In the genomic region with DNA sequence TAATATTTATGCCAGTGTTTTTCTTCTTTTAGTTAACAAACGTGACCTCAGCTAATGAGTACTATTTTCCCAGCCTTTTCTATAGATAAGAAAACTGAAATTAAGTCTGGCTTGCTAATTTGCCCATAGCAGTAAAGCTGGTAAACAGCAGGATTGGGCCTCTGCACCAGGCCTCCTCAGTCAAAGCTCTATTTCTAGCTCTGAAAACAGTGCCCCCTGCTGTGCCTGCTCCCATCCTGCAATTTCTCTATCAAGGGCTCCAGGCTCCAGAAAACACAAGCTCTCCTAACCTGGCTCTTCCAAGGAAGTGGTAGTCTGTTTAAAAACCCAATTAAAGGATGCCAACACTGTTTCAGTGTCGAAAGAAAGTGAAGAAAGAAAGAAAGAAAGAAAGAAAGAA, we compare ENCODE assay signal across 8 mouse cellular contexts.
DNase-seq lines count a peak whose midpoint lies in the region; ATAC-seq and TF ChIP-seq lines count a peak whose summit lies in the region.

No protein-coding gene starts in this region.

- WGBS in large intestine, adult 2 months: 29% methylated on average over 2 of the region's 2 CpGs
- WGBS in lung, adult 2 months: 64% methylated on average over 2 of the region's 2 CpGs

- peak; percentile 85 for DNase-seq in adrenal gland, postnatal 10 days
- peak; percentile 72 for DNase-seq in embryo, embryonic 11 days
- peak; percentile 40 to 74 for DNase-seq in heart, adult 9 months (ENCODE audit: low spot score in 2 of 2)
- DNase-seq in large intestine, adult 2 months (ENCODE audit: low read depth, low spot score): peak; percentile 32
- DNase-seq in lung, adult 2 months: peak; percentile 66
- peak; percentile 68 for DNase-seq in right cerebral cortex, postnatal 4 days

- no peak overlapping the region for H3K9ac ChIP-seq in ES-Bruce4 (ENCODE audit: low read depth, poor library complexity, severe bottlenecking)

- ATAC-seq in erythroblast, adult 5-6 weeks (replicated peaks; ENCODE audit: low FRiP score, poor library complexity, severe bottlenecking): no peak

- H3K9me3 ChIP-seq in ES-Bruce4 (replicated peaks; ENCODE audit: control insufficient read depth, insufficient read depth, low read length, poor library complexity, severe bottlenecking): no peaks in the 10 kb centered on the region

- no peaks in the 10 kb centered on the region for H3K27me3 ChIP-seq in ES-Bruce4 (ENCODE audit: control insufficient read depth, insufficient read depth, low read length, poor library complexity, severe bottlenecking)

- H3K27ac ChIP-seq in ES-Bruce4 (ENCODE audit: insufficient read depth, low read length): no peak overlapping the region

- no peak for TF ChIP-seq EP300 in ES-Bruce4 (IDR thresholded peaks at IDR 0.05; ENCODE audit: insufficient read depth, low read depth, low read length)

- TF ChIP-seq POLR2A in ES-Bruce4 (IDR thresholded peaks at IDR 0.05; ENCODE audit: insufficient read depth, low read length): no peak
- TF ChIP-seq POLR2A in lung, adult 2 months (IDR thresholded peaks at IDR 0.05; ENCODE audit: borderline replicate concordance, extremely low read depth, low read depth, low read length): no peak

- no peaks in the 10 kb centered on the region for H3K4me1 ChIP-seq in ES-Bruce4 (ENCODE audit: control insufficient read depth, insufficient read depth, low read length)
- no peaks in the 10 kb centered on the region; the same call in 1 of the 2 replicates for H3K4me1 ChIP-seq in lung, adult 2 months (ENCODE audit: control insufficient read depth, insufficient read depth, low read length)

- no peak overlapping the region for H3K4me3 ChIP-seq in ES-Bruce4 (ENCODE audit: low read depth, low read length)
- H3K4me3 ChIP-seq in lung, adult 2 months (replicated peaks; ENCODE audit: extremely low read depth, low read depth, low read length): no peak overlapping the region

- no peaks in the 10 kb centered on the region for H3K36me3 ChIP-seq in ES-Bruce4 (ENCODE audit: control insufficient read depth, insufficient read depth, low read length, poor library complexity, severe bottlenecking)

- TF ChIP-seq CTCF in ES-Bruce4 (IDR thresholded peaks at IDR 0.05; ENCODE audit: low read depth, low read length): peak; percentile 34
- peak; percentile 78 for TF ChIP-seq CTCF in lung, adult 2 months (IDR thresholded peaks at IDR 0.05; ENCODE audit: insufficient read depth, low read length)

Comparison
In these comparisons a context has a peak if more than half of its experiments do, and no peak if none do; other contexts are left out.
1. DNase-seq: peak in every context shown above with its lines; median percentile 85 in adrenal gland, postnatal 10 days; 72 in embryo, embryonic 11 days; 68 in right cerebral cortex, postnatal 4 days; 66 in lung, adult 2 months; 57 in heart, adult 9 months; 32 in large intestine, adult 2 months.